Mouse (Mus musculus) kidney, adult 2 months (tissue): ENCODE measurements at regions not wholly inside any gene's neighbourhood (a gene's known extent, or its start where the extent isn't known, plus 50 kb on each side); places are given as distances from the start of the nearest gene placed in this dataset.

ENCODE experiments used
- CTCF ChIP-seq: fragments of 200-500 bp; conservative IDR thresholded peaks from 2 replicates; pipeline ENCODE4 v1.5.1; 2011; ENCODE audit warnings: low read depth, mild to moderate bottlenecking, control low read depth, low read length, moderate library complexity, mixed read lengths; ENCODE audit not compliant: insufficient read depth, insufficient read length
- POLR2A ChIP-seq: fragments of 200-500 bp; IDR thresholded peaks from one replicate; pipeline ENCODE4 v1.6.1; 2011; ENCODE audit warnings: low read depth, low read length, control low read depth

DNA sequence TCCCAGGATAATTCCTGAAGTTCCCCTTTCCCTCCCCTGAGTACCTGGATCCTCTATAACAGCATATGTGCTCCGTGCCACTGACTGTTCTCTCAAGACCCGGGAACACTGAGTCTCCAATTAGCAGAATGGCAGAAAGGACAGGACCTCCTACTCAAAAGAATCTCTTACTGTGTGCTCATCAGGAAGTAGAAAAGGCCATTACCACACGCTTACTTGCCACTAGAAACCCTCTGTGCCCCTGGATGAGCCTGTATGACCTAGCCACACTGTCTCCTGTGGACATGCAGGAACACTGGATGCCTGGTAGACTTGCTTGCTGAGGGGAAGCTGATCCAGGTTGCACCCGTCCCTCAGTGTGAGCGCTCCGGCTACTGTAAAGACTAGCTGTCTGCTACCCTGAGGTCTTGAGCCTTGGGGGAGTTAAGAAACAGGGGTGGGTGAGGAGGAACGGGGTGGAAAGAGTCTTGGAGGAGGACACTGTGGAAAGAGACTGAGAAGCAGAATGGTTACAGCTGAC lies 117.6 kb upstream of the Ccnd2 start:
- TF ChIP-seq CTCF: no peak
- TF ChIP-seq POLR2A: no peak
